Mouse (Mus musculus): Measurements from ENCODE around the gene Gcsh.

Gene Gcsh

DNA sequence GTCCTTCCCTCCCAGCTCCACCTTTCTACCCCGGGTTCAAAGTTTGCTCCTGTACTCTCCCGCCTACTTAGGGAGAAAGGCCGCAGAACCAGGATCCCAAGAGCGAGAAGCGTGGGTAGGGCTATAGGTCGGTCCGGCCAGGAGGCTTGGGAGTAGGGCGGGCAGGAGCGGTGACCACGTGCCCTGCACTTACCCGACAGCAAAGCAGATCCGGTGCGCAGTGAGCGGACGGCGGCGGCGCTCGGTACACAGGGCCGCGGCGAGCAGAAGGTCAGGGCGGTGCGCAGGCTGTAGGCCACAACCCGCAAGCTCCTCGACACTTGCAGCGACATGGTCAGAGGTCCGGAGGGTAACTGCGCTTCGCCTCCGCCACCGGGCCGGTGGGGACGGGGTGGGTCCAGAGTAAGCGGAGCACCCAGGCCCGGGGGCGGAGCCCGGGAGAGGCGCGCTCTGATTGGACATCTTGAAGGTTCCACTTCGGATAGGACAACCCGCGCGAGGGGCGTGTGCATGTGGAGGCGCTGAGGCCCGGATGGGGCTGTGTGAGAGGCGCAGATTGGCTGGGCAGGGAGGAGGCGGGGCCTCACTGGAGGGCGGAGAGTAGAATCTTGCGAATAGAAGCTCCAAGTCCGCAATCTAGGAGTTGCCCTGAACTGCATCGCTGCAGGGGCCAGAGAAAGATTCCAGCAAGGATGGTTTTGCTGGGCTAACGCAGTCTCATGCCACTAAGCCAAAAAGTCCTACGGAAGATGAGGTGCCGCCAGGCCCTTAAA lies at the start of gene Gcsh:
Gene Gcsh (minus strand): TSS at position 443 of the 773 bp plus-strand sequence.
- peak; percentile 100 for DNase-seq (ENCODE audit: low spot score)

DNA sequence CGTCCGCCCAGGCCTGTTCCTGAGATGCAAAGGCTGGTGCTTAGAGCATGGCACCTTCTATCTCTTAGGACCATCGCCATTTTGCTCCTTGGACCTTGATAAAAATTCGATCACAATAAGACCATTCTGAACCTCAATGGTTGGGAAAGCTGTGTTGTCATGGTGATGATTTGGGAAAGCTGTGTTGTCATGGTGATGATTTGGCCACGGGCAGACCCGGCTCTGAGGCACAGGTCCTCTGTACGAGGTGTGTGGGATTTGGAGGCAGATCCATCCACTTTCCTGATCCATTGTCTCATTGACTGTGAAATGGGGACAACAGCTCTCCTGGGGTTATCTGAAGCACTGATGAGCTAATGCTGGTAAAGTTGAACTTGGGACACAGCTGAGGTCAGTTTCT lies 46.5 kb upstream of the Gcsh start:
- no peak for DNase-seq (ENCODE audit: low spot score)

DNA sequence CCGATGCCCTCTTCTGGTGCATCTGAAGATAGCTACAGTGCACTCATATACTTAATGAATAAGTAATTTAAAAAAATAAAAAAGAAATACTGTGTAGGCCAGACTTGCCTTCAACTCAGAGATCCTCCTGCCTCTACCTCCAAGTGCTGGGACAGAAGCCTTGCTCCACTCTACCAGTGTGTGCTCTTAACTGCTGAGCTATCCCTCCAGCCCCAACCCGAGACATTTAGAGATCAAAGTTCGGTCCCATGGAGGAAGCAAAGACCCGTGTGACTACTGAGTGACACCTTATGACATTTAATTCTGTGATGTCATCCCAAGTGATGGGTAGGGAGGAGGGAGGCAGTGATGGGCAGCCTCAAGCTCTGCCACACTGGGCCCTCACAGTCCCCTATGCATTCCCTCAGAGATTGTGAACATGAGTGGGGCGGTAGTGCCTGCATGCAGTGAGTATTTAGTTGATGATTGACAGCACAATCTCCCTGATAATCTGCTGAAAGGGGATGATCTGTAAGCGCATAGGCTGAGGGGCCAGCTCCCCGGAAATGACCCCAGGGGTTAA lies 44.1 kb upstream of the Gcsh start:
- DNase-seq (ENCODE audit: low spot score): no peak

DNA sequence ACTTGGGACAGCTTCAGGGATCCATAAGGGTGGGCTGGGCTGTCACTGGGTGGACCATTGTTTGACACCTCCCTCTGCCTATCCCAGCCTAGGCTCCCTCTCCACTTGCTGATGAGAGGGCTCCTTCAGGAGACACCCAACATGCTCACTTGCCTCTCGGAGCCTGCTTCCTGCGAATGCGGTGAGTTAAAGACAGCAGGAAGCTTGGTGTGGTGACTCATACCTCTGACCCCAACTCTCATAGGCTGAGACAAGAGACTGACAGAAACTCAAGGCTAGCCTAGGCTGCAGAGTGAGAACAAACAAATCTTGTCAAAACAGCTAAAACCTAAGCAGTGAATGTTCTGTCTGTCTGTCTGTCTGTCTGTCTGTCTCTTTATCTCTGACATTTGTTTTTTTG lies 40.1 kb upstream of the Gcsh start:
- DNase-seq (ENCODE audit: low spot score): no peak

DNA sequence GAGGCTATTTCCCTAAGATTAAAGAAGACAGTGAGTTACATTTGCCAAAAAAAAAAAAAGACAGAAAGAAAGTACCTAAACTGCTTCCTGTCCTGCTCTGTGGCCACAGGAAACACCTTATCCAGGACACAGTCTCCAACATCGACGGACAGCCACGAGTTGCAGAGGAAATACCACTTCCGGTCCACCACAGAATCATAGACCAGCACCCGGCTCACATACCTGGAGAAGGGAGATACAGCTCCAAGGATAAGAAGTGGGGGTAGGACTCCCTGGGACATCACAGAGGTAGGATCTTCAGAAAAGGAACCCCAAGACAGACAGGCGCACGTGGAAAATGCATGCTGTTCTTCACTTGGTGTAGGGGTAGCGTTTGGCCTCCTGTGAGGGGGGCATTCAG lies 39.3 kb upstream of the Gcsh start:
- DNase-seq (ENCODE audit: low spot score): no peak

DNA sequence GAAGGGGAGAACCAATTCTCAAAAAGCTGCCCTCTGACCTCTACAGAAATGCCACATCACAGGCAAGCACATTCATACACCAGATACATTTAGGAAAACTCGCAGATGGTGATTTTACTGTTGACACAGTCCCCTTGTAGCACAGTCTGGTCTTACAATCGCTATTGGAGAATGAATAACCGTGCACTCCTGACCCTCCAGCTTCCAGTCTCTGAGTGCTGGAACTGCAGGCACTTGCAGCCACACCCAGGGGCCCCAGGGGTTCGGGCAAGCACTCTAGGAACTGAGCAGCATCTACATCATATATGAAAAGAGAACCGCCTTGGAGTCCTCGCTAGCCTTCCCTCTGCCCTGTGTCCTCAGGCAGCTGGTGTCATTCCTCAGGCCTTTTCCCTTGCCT lies 38.1 kb upstream of the Gcsh start:
- no peak for DNase-seq (ENCODE audit: low spot score)

DNA sequence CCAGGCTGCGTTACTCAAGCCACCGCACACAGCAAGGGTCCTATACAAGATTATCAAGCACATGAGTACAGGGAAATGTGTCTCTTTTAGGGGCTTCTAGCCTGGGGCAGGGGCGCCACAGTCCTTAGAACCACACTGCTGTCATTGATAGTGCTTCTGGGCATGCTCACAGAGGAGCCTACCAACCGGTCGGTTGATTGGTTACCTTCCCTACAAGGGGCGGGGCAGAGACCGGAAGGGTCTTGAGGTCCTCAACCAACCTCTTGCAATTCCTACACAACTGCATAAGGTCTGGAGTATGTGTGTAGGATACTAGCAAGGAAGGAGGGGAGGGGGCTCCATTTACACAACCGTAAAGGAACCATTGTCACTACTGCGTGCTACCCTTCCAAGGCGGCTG lies 35.3 kb upstream of the Gcsh start:
- no peak for DNase-seq (ENCODE audit: low spot score)

DNA sequence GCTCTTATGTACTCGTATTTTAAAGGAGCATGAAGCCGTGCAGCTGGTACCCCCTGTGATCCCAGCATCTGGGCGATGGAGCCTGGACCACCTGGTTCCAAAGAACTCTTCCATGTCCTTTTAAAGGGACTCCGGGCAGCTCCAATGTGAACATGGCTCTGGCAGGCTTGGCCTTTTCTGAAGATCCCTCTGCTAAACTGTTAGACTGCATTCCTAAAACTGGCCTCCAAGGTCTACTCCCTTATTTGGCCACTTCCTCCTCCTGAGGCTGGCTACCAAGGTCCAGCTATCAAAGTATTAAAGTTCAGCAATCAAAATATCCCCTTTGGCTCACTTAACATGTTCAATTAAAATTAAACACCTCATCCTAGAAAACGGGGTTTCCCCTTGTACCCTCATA lies 34.3 kb upstream of the Gcsh start:
- DNase-seq (ENCODE audit: low spot score): no peak

DNA sequence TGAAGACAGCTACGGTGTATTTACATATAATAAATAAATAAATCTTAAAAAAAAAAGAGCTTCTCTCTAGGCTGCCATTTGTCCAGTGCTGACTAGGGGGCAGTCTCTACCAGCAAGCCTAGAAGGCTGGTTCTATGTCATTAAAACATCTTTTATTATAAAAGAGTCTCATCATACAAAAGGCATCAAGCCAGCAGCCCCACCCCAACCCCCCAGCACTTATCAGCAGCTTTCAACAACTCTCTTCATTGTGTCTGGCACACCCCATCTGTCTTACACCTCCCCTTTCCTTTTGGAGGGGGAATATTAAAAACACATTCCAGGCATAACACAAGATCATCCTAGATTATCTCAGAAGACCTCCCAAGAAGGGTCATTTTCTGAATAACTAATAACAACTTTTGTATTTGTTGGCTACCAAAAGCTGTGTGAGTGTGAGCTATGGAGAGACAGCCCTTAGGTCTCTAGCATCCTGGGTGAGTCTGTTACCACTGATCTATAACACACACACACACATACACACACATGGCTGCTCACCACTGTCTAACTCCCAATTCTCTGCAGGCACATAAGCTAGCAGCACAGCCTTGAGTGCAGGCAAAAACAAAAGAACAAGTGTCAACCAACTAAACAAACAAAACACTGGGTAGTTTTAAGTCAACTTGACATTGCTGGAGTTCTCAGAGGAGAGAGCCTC lies 29.1 kb upstream of the Gcsh start:
- DNase-seq (ENCODE audit: low spot score): no peak

DNA sequence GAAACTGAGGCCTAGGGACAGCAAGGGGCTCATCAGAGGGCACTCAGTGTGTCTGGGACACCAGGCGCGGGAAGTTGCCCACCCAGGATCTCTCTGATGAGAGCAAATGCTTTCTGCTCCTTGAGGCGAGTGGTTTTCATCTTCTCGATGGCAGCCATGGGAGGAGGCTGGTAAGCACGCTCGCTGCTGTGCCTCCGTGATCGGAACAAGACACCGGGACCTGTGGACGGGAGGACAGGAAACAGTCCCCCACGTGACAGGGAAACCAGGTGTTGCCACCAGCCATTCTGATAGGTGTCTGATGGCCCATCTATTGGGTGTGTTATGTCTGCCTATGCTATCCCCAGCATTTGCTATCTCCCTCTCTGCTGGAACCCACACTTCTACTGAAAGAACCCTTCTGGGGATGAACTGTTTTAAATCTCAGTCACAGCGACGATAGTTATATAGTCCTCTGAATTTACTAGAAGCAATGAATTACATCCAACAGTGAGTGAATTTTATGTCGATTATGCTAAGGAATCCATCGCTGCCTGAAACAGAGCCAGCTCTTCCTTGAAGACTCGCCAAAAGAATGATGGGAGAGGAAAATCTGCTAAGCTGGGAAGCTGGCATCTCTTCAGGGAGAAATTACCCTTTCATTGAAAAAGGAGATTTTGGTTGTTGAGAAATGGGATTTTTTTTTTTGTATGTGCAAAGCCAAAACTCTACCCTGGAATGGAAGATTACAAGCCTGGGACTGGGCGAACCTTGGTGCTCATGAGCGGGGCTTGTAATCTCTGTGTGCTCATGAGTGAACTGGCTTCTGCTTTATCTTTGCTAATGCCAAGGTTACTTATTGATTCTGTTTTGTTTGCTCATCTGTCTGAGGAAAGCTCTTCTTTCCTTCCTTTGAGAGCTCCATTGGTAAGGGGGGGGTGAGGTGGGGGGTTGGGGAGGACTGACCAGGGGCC lies 26.3 kb upstream of the Gcsh start:
- DNase-seq (ENCODE audit: low spot score): no peak

DNA sequence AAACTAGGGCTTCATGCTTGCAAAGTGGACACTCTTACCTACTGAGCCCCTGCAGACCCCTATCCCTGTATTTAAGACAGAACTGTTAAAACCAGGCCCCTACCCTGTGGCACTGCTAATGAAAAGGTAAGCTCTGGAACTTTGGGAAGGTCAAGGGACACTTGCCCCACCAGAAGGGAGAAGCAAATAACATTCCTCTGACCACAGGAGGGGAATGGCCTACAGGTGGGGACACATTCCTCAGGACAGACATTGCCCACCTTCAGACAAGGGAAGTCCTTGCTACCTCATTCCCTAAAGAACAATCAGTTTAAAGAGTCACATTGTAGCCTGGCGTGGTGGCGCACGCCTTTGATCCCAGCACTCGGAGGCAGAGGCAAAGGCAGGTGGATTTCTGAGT lies 24.6 kb upstream of the Gcsh start:
- DNase-seq (ENCODE audit: low spot score): no peak

DNA sequence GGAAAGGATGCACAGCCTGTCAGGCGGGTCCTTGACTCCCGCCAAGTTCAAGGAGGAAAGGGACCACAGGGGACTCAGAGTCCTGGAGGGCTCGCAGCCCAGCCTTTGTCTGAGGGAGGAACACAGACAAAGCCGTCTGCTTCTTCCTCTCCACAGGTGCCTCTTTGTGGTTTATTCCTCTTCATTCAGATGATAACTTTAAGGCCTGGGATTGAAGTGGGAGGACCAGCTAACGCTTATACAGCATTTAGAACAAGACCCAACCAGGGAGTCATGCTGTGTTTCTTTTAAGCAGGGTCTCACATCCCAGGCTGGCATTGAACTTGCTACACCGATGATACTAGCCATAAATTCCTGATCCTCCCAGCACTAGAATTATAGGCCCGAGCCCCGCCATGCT lies 23.7 kb upstream of the Gcsh start:
- DNase-seq (ENCODE audit: low spot score): no peak

DNA sequence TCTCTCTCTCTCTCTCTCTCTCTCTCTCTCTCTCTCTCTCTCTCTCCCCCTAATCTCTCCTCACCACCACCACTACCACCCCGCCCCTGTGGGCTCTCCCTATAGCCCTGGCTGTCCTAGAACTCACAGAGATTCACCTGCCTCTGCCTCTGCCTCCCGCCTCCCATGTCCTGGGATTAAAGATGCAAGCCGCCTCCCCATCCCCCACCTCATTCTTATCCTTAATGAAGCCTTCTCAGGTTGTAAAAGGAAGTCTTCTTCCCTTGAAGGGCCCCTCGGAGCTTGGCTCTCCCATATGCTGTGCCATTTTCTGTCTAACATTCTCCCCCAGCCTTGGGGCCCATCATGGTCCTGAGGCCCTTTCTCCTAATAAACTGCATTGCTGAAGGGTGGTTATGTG lies 22.3 kb upstream of the Gcsh start:
- DNase-seq (ENCODE audit: low spot score): no peak

DNA sequence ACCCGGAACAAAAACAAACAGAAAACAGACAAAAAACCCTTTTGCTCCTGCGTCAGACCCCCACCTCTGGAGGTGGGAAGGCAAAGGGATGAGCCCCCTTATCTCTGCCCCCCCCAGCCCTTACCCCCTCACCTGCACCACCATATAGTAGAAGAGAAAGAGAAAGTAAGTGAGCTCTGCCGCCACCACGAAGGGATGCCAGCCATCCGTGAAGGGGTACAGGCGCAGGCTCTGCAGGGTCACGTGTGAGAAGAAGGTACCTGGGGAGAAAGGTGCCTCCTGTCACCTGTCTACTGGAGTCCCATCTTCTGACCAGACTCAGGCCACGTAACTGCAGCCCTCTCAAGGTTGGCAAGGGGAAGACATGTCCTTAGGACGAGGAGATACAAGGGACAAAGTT lies 18.0 kb upstream of the Gcsh start:
- DNase-seq (ENCODE audit: low spot score): no peak

DNA sequence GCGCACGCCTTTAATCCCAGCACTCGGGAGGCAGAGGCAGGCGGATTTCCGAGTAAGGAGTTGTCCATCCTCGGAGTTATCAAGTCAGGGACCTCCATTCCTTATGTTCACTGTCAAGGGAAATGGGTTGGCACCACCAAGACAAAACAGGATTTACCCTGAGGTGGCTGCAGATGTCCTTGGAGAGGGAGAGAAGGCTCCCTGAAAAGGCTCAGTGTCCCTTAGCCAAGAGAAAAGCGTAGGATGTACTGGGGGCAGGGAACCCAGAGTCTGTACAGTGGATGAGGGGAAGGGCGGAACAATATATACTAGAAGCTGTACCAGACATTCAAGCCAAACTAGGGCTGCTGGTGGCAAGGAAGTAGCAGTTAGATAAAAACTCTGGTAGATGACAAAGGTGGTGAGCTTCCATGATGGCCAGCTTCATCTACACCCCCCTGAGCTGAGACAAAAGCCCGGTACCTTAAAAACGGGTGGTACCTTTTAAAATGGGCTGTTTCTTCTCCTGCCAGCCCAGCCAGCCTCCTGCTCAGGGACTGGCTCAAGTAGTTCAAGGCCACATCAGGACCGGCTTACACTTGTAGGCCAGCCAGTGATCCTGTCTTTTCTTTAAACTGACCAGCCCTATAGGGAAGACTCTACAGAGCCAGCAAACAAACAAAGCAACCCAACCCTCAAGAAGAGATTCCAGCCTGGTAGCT lies 829 bp upstream of the Gcsh start:
- DNase-seq (ENCODE audit: low spot score): peak; percentile 44

DNA sequence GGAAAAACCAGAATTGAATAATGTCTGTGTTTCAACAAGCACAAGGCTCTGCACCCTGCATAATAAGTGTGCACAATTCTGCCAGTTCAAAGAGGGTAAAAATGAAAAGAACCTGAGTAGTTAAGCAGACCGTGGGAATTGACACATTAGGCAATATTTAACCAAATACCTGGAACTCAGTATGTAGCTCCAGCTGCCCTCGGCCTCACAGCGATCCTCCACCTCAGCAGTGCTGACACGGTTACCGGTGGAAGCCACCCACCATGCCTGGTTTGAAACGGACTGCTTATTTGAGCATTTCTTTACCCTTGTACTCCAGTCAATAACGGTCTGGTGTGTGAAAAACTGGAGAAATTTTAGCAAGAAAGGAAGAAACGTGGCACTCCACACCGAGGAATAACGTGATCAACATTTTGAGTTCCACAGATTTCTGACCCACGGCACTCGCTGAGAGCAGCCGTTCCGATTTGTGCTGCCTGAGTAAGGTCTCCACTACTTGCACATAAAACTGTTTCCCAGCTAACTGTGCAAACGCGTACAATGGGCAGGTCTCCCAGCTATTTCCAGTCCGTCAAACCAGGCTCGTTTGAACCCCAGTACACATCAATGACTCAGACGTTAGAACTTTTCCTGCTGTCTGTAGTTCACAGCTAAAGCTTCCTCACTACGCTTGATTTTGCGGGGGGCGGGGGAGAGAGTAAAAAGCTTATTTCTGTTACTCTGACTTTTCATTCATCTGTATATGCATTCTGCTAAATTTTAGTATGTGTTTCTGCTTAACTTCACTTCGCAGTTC lies 963 bp downstream of the Gcsh start:
- DNase-seq (ENCODE audit: low spot score): peak; percentile 23

DNA sequence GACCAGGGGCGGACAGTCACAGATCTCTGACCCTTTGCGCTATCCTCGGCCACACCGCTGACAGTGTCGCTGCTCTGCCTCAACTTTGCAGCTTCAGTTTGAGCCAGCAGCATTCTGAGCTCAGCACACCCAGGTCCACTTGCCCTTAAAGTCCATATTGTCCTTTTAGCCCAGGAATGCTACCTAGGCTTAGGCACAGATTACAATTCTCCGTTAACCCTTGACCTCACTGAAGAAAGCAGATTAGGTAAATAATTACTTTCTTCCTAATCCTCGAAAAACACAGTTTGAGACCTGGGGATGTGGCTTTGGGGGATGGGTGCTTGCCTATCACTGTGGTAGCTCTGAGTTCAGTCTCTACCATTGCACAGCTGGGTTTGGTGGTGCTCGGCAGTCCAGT lies 2.1 kb downstream of the Gcsh start:
- no peak for DNase-seq (ENCODE audit: low spot score)

DNA sequence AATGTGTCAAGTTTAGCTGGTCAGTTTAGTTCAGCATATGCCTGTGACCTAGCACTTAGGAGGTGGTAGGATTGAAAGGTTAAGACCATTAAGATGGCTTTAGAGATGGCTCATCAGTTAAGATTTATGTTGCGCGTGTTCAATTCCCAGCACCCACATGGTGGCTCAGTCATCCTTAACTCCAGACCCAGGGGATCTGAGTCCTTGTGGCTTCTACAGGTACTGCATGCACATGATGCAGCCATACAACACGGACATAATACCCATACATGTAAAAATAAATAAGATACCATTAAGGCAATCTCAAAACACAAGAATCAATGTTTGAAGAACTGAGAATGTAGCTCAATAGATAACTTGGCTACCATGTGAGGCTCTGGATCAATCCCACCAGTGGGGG lies 3.5 kb downstream of the Gcsh start:
- DNase-seq (ENCODE audit: low spot score): no peak

DNA sequence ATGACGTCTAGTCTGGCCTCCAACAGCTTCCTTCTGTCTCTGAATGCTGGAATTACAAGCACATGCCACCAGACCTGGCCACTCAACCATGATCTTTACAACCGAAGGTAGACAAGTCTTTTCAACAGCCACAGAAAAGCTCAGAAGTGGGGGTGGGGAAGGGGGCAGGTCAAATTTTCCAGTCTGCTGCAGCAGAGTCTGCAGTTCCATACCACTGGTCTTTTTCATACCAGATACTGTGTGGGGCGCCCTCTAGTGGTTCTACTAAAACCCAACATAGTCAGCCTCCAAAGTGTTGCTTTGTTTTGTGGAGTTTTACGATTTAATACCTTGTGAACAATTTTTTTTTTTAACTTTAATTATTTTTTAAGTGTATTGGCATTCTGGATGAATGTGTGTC lies 13.2 kb downstream of the Gcsh start:
- DNase-seq (ENCODE audit: low spot score): peak; percentile 78

DNA sequence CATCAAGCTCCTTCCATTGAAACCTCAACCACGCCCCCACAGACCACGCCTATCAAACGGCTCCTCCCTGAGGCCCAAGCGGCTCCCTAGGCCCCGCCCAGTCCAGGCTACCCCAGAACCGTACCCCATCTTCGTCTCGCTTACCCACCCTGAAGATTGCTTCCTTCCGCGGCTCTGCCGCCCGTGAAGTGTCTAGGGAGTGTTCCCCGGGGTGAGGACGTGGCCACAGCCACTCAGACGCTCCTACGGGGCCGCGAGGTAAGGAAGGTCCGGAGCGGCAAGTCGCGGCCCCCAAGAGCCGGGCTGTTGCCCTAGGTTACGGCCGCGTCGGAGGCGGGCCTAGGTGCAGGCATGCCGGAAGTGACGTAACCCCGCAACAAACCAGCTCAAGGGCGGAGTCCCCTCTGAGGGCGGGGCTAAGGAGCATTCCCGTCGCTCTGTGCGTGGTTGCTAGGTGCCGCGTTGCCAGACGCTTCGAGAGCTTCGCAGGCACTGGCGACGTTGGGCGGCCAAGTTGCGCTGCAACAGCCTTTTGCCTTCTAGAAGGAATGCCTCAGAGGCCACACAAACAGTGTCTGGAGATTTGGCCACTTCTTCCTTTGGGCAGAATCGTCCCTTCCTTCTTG lies 14.6 kb downstream of the Gcsh start, which contains the start of gene 1700030J22Rik:
Gene 1700030J22Rik (minus strand): TSS at position 329 of the 626 bp plus-strand sequence.
- peak; percentile 100 for DNase-seq (ENCODE audit: low spot score)

Measured in MN1 (cell line).